Mouse (Mus musculus) lung, adult 2 months (tissue): ENCODE results near the gene Gm42669. TPM values are rescaled to one million over a fixed set of nuclear protein-coding genes. Genes with fewer than 3 reads are reported as not detected.
A peak's percentile ranks its signal among the peaks of the same experiment; 100 is the strongest.

ENCODE experiments used
- DNase-seq: peaks from one replicate; pipeline ENCODE4 v3.0.0; 2022
- H3K4me1 ChIP-seq: fragments of 200-500 bp; 2 replicates; pipeline ENCODE4 v1.6.1; 2011; ENCODE audit warnings: low read length; ENCODE audit not compliant: control insufficient read depth, insufficient read depth
- H3K4me3 ChIP-seq: fragments of 200-500 bp; replicated peaks from 2 replicates; pipeline ENCODE3; 2011; ENCODE audit warnings: low read depth, mild to moderate bottlenecking, control low read depth, low read length; ENCODE audit errors: extremely low read depth
- CTCF ChIP-seq: fragments of 200-500 bp; IDR thresholded peaks from 2 replicates; pipeline ENCODE4 v1.5.1; 2011; ENCODE audit warnings: mild to moderate bottlenecking, low read length, control low read depth; ENCODE audit not compliant: insufficient read depth
- POLR2A ChIP-seq: fragments of 200-500 bp; IDR thresholded peaks from 2 replicates; pipeline ENCODE4 v1.6.1; 2011; ENCODE audit warnings: low read depth, mild to moderate bottlenecking, control low read depth, low read length, borderline replicate concordance; ENCODE audit errors: extremely low read depth
- WGBS: fragments of 180-500 bp; shearing (Covaris S2); methylation state at CpG from one replicate; pipeline ENCODE4 v1.1.7; 2018; 5-methylcytosine and 5-hydroxymethylcytosine counted together
- polyA plus RNA-seq: library from polyadenylated mRNA; depleted of rRNA; stranded (reverse); fragments of >200 nt; gene quantifications from 2 replicates; pipeline ENCODE4 v1.2.3, GENCODE M21; 2012

Gm42669 gene
- polyA plus RNA-seq, 1 experiment, result 0.06 TPM

DNA sequence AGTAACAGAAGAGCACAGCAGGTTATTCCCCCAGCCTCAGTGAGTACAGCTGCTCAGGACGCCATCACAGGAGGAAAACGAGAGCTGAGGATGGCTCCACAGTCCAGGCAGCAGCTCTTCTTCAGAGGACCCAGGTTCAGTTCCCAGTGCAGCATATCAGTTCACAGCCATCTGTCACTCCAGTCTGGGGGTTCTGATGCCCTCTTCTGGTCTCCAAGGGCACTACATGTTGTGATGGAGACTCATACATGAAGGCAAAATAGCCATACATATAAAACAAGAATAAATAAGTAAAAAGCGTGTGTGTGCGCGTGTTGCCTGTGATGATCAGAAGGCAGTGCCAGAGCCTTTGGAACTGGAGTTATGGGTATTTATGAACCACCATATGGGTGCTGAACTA lies 12.7 kb upstream of the Gm42669 start:
- TF ChIP-seq CTCF, result no peak
- no peak for TF ChIP-seq POLR2A
- WGBS, result over 99% methylated on average over 5 of the region's 5 CpGs
- no peak for DNase-seq
- no peak overlapping the region for H3K4me3 ChIP-seq
- H3K4me1 ChIP-seq, result no peaks in the 10 kb centered on the region; the same call in 1 of the 2 replicates

DNA sequence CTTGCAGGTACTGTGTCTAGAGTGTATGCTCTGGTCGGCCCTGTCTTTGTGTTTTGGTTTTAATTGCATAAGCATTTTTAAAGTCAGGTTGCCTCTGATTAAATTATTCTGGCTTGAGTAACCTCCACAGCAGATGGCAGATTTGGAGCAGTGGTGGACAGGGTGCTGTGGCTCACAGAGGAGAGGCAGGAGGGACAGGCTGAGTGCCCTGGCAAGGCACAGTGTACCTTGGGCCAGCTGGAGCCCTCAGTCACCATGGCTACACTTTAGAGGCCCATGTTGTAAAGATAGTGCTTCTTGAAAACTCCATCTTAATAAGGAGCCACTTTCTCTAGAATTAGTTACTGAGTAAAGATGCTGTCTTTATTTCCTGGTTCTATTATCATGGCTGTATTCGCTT lies 11.4 kb upstream of the Gm42669 start:
- no peak for DNase-seq
- no peaks in the 10 kb centered on the region; the same call in 1 of the 2 replicates for H3K4me1 ChIP-seq
- 89% methylated on average over 2 of the region's 2 CpGs for WGBS
- H3K4me3 ChIP-seq, result no peak overlapping the region
- TF ChIP-seq CTCF (no peak), POLR2A (no peak)

DNA sequence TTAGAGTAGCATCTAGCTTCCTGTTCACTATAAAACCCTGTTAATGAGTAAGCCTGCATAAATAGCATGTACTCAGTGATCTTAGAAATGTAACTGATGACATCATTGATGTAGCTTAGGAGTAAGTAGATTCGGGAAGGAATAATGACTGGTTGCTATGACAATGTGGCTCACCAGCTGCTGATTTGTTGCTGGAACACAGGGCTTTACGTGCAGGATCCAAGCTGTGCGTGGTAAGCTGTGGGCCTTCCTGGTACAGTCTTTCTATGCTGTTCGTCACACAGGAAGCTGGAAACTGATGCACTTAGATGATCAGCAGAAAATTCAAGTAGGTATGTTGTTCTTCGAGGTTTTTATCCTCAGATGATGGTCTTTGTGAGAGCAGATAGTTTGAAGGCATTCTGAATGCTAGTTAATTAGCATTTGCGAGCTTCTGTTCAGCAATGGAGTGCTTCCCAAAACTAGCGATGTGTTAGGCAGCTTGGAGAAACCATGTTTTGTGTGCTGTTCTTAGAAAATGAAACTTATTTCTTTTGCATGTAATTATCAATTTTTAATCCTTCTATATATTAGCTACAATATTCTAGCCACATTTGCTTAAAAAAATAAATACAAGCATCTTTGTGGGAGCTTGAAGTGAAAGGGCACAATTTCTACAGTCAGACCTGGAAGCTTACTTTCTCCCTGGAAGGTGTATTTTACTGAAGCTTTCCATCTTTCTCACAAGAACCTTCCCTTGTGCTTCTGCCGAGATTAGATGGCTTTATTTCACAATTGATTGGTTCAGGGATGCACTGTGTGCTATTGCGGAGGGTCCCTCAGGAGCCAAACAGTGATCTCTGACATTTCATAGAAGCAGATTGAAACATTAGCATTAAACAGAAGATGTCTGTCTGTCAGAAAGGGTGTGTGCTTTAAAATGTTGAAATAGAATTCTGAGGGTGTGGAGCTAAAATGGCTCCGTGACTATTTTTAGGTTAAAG lies 9.6 kb upstream of the Gm42669 start:
- TF ChIP-seq CTCF (no peak), POLR2A (no peak)
- Histone ChIP-seq H3K4me1 (no peaks in the 10 kb centered on the region; the same call in 1 of the 2 replicates), H3K4me3 (no peak overlapping the region)
- WGBS, result 76% methylated on average over 10 of the region's 10 CpGs
- DNase-seq, result no peak

DNA sequence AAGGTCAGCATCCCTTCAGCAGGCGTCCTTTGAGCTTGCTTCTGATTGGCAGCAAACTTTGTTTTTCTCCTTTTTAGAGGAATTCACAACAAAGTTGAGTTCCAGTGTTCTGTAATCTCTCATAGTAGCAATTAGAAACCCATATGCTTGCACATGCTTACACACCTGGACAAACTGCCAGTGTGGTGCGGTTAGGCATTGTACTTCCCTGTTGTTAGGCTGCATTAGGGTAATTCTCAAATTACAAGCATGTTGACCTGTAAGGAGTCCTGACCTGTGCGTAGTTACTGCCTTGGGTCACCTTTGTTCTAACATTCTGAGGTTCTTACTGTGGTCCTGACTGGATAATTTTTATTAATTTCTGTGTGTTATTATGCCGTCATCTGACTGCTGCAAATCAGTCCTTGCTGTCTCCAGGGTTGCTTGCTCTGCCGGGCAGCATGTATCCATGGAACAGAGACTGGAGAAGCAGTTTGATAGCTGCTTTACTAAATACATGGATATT lies 8.6 kb upstream of the Gm42669 start:
- DNase-seq, result no peak
- TF ChIP-seq CTCF (no peak), POLR2A (no peak)
- Histone ChIP-seq H3K4me3 (no peak overlapping the region), H3K4me1 (no peaks in the 10 kb centered on the region; the same call in 1 of the 2 replicates)
- WGBS, result 78% methylated on average over 5 of the region's 5 CpGs

DNA sequence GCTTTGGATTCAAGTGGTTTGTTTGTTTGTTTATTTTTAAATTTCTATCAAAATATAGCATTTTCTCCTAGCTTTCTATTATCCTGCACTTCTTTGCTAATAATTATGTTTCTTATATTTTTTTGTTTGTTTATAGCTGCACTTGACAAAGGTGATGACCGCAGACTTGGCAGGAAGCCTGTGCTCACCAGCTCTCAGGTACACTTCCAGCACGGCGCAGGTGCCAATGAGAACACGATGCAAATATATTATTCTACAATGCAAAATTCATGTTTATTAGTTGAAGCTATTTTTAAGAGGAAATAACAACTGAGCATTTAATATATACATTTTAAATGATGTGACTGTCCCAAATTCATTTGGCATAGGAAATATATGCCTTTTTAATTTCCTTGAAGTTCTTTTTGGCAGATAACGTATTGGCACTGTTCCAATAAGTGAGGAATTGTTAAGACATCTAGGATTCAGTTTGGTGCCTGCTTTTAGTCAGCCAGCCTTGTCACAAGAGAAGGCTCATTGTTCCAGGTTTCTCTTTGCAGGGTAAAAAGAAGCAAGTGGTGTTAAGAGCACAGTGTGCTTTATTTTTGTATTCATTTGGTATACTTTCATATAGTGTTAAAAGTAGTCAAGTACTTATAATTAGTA lies 7.4 kb upstream of the Gm42669 start:
- WGBS, result 76% methylated on average over 5 of the region's 5 CpGs
- Histone ChIP-seq H3K4me1 (no peaks in the 10 kb centered on the region; the same call in 1 of the 2 replicates), H3K4me3 (no peak overlapping the region)
- DNase-seq, result no peak
- TF ChIP-seq POLR2A, result no peak
- no peak for TF ChIP-seq CTCF

DNA sequence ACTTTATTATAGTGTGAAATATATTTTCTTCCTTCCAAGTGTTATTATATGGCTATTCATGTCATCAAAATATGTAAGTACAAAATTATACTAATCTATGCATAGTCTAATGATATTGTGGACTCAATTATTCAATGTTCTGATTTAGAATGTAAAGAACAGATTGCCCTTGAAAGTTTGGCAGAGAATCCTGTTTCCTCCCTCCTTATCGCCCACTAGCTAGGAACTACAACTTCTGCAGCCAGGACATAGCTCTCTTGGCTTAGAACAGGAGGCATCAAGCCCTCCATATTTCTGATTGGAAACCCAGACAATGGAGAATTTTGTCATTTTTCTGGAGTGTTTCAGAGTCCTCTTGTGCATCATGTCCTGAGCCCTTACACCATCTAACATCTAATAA lies 6.7 kb upstream of the Gm42669 start:
- TF ChIP-seq POLR2A (no peak), CTCF (no peak)
- Histone ChIP-seq H3K4me3 (no peak overlapping the region), H3K4me1 (no peaks in the 10 kb centered on the region; the same call in 1 of the 2 replicates)
- WGBS, result 80% methylated on average over 1 of the region's 1 CpGs
- DNase-seq, result no peak

DNA sequence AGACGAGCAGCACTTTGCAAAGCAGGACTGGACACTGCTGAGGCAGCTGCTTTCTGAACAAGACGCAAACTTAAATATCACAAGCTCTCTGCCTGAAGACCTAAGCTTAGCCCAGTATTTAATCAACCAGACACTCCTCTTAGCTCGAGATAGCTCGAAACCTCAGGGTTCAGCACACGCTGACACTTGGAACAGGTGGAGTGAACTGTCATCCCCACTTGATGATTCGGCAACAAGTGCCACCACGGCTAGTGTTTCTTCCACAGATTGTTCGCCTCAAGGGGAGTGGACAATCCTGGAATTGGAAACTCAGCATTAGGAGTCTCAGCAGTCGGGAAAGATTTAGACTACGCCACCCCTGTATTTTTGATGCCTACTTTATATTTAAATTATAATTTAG lies 3.1 kb downstream of the Gm42669 start:
- H3K4me1 ChIP-seq, result no peaks in the 10 kb centered on the region
- no peak for DNase-seq
- no peak for TF ChIP-seq CTCF
- no peak for TF ChIP-seq POLR2A
- WGBS, result 90% methylated on average over 10 of the region's 10 CpGs
- no peak overlapping the region for H3K4me3 ChIP-seq

DNA sequence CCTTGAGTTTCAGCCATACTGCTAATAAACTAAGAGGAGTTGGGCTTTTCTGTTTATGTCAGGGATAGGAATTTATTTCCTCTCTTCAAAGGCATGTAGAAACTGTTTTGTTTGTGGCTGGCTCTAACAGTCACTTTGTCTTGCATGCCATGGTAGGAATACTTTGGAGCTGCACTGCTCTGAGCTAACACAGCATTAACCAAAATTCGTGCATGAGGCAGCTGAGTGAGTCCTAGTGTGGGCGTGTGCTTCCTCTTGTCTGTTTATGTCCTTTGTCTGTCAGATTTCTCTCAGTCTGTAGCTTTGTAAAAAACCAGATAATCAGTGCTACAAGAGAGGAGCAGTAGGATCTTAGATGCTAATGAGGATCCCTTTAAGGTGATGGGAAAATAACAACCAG lies 3.9 kb downstream of the Gm42669 start:
- 32% methylated on average over 2 of the region's 2 CpGs for WGBS
- DNase-seq, result no peak
- no peaks in the 10 kb centered on the region for H3K4me1 ChIP-seq
- no peak overlapping the region for H3K4me3 ChIP-seq
- no peak for TF ChIP-seq POLR2A
- TF ChIP-seq CTCF, result no peak

DNA sequence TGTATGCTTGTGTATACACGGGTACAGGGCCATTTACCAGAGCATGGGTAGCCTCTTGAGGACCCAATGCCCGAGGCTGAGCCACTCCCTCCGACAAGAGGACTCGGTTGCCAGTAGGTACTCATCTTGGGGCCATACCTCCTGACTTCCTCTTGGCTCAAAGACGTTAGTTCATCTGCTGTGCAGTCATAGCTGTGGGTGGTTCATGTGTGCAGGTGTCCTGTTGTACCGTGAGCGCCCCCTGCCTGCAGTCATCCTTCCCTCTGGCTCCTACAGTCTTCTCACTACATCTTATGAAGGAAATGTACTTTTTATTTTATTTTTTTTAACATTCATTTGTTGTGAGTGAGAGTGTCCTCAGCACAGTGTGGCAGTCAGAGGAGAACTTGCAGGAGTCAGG lies 6.2 kb downstream of the Gm42669 start:
- Histone ChIP-seq H3K4me3 (no peak overlapping the region), H3K4me1 (no peaks in the 10 kb centered on the region)
- WGBS, result 37% methylated on average over 7 of the region's 7 CpGs
- TF ChIP-seq POLR2A, result no peak
- peak; percentile 74 for TF ChIP-seq CTCF
- peak; percentile 34 for DNase-seq
